Mouse (Mus musculus) hindbrain, postnatal 0 days (tissue): ENCODE results near the gene H2-D1. TPM values are rescaled to one million over a fixed set of nuclear protein-coding genes. Genes with fewer than 3 reads are reported as not detected.

ENCODE experiments used
- ATAC-seq: fragments of 200-750 bp; cut with Nextera tagmentation; 2 replicates; pipeline ENCODE4 v1.8.0; 2017; ENCODE audit warnings: mild to moderate bottlenecking, moderate TSS enrichment, moderate library complexity
- DNase-seq: peaks from one replicate; pipeline ENCODE4 v3.0.0-alpha.2; 2015; ENCODE audit warnings: low spot score
- H3K27ac ChIP-seq: fragments of 300-500 bp; sonication (generic); 2 replicates; pipeline ENCODE4 v1.5.1; 2014; ENCODE audit warnings: mild to moderate bottlenecking
- H3K27me3 ChIP-seq: fragments of 300-500 bp; sonication (generic); 2 replicates; pipeline ENCODE4 v1.6.1; 2014; ENCODE audit warnings: low read length, mixed read lengths; ENCODE audit not compliant: insufficient read depth
- H3K36me3 ChIP-seq: fragments of 300-500 bp; sonication (generic); 2 replicates; pipeline ENCODE4 v1.6.1; 2014; ENCODE audit warnings: low read length, mixed read lengths; ENCODE audit not compliant: insufficient read depth
- H3K4me1 ChIP-seq: fragments of 300-500 bp; sonication (generic); 2 replicates; pipeline ENCODE4 v1.6.1; 2014; ENCODE audit warnings: antibody characterized with exemption, low read length, mixed read lengths; ENCODE audit not compliant: insufficient read depth
- H3K4me2 ChIP-seq: fragments of 300-500 bp; sonication (generic); 2 replicates; pipeline ENCODE4 v1.6.1; 2014; ENCODE audit warnings: low read depth, mild to moderate bottlenecking, low read length, moderate library complexity, mixed read lengths
- H3K4me3 ChIP-seq: fragments of 300-500 bp; sonication (generic); 2 replicates; pipeline ENCODE4 v1.5.1; 2014; ENCODE audit warnings: low read length
- H3K9ac ChIP-seq: fragments of 300-500 bp; sonication (generic); replicated peaks from 2 replicates; pipeline ENCODE4 v1.6.1; 2014; ENCODE audit warnings: mild to moderate bottlenecking, low read length, moderate library complexity, mixed read lengths
- H3K9me3 ChIP-seq: fragments of 300-500 bp; sonication (generic); 2 replicates; pipeline ENCODE4 v1.6.1; 2016; ENCODE audit warnings: low read length, mixed read lengths
- CTCF ChIP-seq: IDR thresholded peaks from 2 replicates; pipeline ENCODE4 v1.5.1; 2016; ENCODE audit warnings: antibody characterized with exemption, control low read depth, low read depth
- WGBS: fragments of 180-500 bp; shearing (Covaris S2); extraction: QIAGEN DNeasy Blood & Tissue Kit; methylation state at CpG from one replicate; pipeline ENCODE4 v1.1.7; 2014; 5-methylcytosine and 5-hydroxymethylcytosine counted together
- polyA plus RNA-seq: library from polyadenylated mRNA; unstranded; fragments of >200 nt; fragmentation: Nextera tagmentation; extraction: Ambion mirVana; gene quantifications from 2 replicates; pipeline ENCODE4 v1.2.1, GENCODE M21; 2015
- total RNA-seq: library from RNA; depleted of rRNA; stranded (reverse); fragments of >200 nt; gene quantifications from 2 replicates; pipeline ENCODE4 v1.2.3, GENCODE M21; 2014

H2-D1 gene
- total and polyA plus RNA-seq, 2 experiments from 2014 or later: 74.3 to 146 TPM

DNA sequence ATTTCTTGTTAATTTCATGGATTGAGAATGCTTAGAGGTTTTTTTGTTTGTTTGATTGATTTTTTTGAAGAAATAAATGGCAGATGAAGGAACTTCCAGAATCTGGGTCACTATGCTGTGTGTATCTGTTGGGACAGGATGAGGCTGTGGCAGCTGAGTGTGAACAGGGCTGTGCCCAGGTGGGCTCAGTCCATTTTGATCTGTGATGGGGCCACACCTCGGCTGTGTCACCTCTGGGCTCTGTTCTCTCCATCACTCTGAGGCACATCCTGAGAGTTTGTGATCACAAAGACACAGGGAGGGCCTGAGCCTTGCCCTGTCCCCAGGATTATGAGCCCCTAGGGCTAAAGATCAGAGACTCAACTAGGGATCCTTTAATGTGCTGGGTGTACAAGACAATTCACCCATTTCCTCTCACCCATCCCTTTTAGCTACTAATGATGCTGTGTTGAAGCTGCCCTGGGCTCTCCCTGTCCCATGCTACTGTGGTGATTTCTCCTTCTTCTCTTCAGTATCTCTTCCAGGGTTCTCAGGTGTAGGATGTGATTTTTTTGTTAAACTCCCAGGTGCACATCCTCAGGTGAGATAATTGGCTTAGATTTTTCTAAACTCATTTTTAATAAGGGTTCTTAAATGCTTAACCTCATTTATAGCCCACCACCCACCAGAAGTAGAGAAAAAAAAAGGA lies 5.0 kb downstream of the H2-D1 start:
- ATAC-seq (no peak), DNase-seq (no peak)
- WGBS: 78% methylated on average over 1 of the region's 1 CpGs
- Histone ChIP-seq H3K27me3 (no peaks in the 10 kb centered on the region), H3K4me3 (no peak overlapping the region), H3K4me2 (no peak overlapping the region), H3K4me1 (no peaks in the 10 kb centered on the region), H3K36me3 (no peaks in the 10 kb centered on the region), H3K27ac (no peak overlapping the region), H3K9ac (no peak overlapping the region), H3K9me3 (no peaks in the 10 kb centered on the region)
- no peak for TF ChIP-seq CTCF

DNA sequence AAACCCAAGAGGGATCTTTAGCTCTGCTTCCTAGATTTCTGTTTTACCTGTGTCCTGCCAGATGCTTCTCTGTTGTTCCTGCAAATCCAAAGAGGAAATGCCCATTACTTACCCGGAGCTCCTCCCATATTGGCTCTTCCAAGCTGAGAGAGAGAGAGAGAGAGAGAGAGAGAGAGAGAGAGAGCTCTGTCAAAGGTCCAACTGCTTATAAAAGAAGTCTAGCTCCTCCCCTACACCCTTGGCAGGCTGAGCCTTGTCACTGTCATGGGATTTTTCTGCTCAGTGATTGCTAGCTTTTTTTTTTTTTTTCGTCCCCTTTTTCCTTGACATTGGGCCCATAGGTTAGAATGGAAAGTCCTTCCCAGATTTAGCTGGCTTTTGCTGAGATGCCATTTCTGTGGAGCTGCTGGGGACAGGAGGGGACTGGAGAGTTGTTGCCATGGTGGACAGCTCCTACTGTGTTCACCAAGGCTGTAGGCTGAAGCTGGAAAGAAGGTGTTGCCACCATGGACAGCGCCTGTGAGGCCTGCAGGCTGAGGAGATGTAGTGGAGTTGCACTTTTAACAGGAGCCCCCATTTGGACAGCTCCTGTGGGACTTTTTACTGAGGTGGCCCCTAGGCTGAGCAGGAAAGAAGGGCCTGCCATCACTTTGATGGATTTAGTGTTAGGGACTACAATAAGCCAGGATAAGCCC lies 7.3 kb downstream of the H2-D1 start:
- Histone ChIP-seq H3K4me1 (no peaks in the 10 kb centered on the region), H3K9ac (no peak overlapping the region), H3K9me3 (peaks cover 4% of the 10 kb centered on the region; the same call in 1 of the 2 replicates), H3K4me2 (no peak overlapping the region), H3K36me3 (no peaks in the 10 kb centered on the region), H3K27ac (no peak overlapping the region), H3K27me3 (no peaks in the 10 kb centered on the region), H3K4me3 (no peak overlapping the region)
- no peak for ATAC-seq
- 18% methylated on average over 3 of the region's 3 CpGs for whole genome bisulfite sequencing
- peak; percentile 51 for DNase-seq
- no peak for TF ChIP-seq CTCF

DNA sequence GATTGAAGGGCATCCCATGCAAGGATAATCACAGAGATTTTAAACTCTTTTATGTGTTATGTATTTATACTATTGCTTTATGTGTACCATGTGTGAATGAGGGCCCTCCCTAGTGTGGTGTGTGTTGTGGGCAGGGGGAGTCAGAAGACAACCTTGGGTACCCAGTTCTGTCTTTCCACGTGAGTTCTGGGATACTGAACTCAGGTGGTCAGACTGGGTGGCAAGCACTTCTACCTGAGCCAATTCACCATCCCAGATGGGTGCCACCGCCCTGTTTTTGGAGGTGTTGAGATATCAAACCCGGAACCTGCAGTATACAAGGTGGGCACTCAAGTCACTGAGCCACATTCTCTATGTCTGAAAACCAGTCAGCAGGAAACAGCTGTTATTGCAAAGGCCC lies 9.7 kb downstream of the H2-D1 start:
- H3K27ac ChIP-seq: no peak overlapping the region
- DNase-seq (no peak), ATAC-seq (no peak)
- peaks cover 8% of the 10 kb centered on the region; the same call in 1 of the 2 replicates for H3K27me3 ChIP-seq
- no peak overlapping the region for H3K4me2 ChIP-seq
- no peak for TF ChIP-seq CTCF
- no peaks in the 10 kb centered on the region for H3K4me1 ChIP-seq
- no peaks in the 10 kb centered on the region for H3K36me3 ChIP-seq
- no peak overlapping the region for H3K9ac ChIP-seq
- H3K4me3 ChIP-seq: no peak overlapping the region
- peaks cover 4% of the 10 kb centered on the region; the same call in 1 of the 2 replicates for H3K9me3 ChIP-seq
- 78% methylated on average over 3 of the region's 3 CpGs for WGBS

DNA sequence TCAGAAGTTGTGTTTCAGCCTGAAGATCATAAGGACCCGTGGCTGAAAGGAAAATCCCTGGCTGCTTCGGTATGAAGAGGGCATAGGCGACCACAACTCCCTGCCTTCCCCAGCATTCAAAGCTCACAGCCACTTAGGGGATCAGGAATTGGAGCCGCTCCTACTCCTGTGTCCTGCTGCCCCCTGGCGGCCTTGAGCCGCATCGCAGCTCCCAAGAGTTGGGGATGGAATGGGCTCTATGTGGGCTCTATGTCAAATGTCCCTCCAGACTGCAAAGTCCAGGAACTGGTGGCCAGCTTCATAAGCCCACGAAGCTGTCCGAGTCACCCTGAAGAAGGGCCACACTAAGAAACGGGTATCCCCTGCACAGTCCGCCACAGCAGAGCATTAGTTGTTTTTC lies 12.2 kb downstream of the H2-D1 start:
- peak; percentile 96 for TF ChIP-seq CTCF
- no peak overlapping the region for H3K4me2 ChIP-seq
- H3K9ac ChIP-seq: no peak overlapping the region
- WGBS: 5% methylated on average over 11 of the region's 11 CpGs
- H3K9me3 ChIP-seq: peaks cover 4% of the 10 kb centered on the region; the same call in 1 of the 2 replicates
- H3K4me1 ChIP-seq: no peaks in the 10 kb centered on the region
- H3K36me3 ChIP-seq: no peaks in the 10 kb centered on the region
- no peak overlapping the region for H3K27ac ChIP-seq
- peak; percentile 81 for DNase-seq
- H3K4me3 ChIP-seq: no peak overlapping the region
- peaks cover 8% of the 10 kb centered on the region; the same call in 1 of the 2 replicates for H3K27me3 ChIP-seq
- ATAC-seq: peak; percentile 76

DNA sequence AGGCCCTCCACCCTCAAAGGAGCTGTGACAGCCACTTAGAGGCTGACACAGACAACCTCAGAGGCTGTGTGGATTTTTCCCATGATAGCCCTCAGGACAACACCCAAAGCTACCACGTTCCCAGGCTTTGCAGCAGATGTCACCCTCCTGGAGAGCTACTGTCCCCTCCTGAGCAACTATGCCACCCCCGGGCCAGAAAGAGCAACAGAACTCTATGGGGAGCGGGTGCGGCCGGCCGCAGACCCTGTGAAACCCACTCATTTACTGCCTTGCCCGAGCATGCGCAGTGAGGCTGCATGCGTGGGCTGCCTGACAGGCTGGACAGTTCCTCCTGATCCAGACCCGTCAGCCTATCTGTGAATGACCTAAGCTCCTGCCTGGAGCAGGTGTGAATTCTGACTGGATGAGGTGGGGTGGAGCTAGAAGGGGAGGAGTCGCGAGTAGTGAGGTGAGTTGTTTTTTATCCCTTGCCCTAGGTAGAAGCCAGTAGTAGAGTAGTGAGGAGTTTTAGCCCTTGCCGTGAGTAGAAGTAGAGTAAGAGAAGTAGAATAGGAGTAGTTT lies 13.9 kb downstream of the H2-D1 start:
- WGBS: 26% methylated on average over 13 of the region's 13 CpGs
- peaks cover 8% of the 10 kb centered on the region; the same call in 1 of the 2 replicates for H3K27me3 ChIP-seq
- no peak for TF ChIP-seq CTCF
- H3K4me3 ChIP-seq: no peak overlapping the region
- H3K9ac ChIP-seq: no peak overlapping the region
- no peak overlapping the region for H3K27ac ChIP-seq
- DNase-seq (no peak), ATAC-seq (no peak)
- peaks cover 4% of the 10 kb centered on the region; the same call in 1 of the 2 replicates for H3K9me3 ChIP-seq
- no peaks in the 10 kb centered on the region for H3K4me1 ChIP-seq
- no peaks in the 10 kb centered on the region for H3K36me3 ChIP-seq
- H3K4me2 ChIP-seq: peak overlapping the region; percentile 28; the same call in 1 of the 2 replicates

- no peak overlapping the region for H3K9ac ChIP-seq
- H3K9me3 ChIP-seq: peaks cover 1% of the 10 kb centered on the region; the same call in 1 of the 2 replicates
- no peak overlapping the region for H3K27ac ChIP-seq
- H3K4me2 ChIP-seq: no peak overlapping the region
- DNase-seq: no peak
- no peak for TF ChIP-seq CTCF
- no peak for ATAC-seq
- peaks cover 8% of the 10 kb centered on the region; the same call in 1 of the 2 replicates for H3K27me3 ChIP-seq
- H3K4me1 ChIP-seq: no peaks in the 10 kb centered on the region
- H3K36me3 ChIP-seq: no peaks in the 10 kb centered on the region
- H3K4me3 ChIP-seq: no peak overlapping the region
- 87% methylated on average over 8 of the region's 8 CpGs for WGBS
Measured at GRCm38 (mm10) chr17:35278049-35278448, 15.5 kb downstream of the H2-D1 start.
